Mouse (Mus musculus): ENCODE measurements around the gene Dynlt1c. TPM values are rescaled to one million over a fixed set of nuclear protein-coding genes. Genes with fewer than 3 reads are reported as not detected.
"Not testable (repeated sequence)": the region's sequence is repeated elsewhere in the genome, so short reads cannot be mapped to it uniquely, and the experiment has no call there.

The Dynlt1c gene
- polyA plus RNA-seq, 1 experiment from 2014 or later: 25.6 TPM

GRCm38 (mm10) chr17:6575376-6575775 is 26.1 kb upstream of the Dynlt1c start:
- not testable (repeated sequence) for H3K4me1 ChIP-seq (ENCODE audit: control insufficient read depth, insufficient read depth, low read length); ATAC-seq (ENCODE audit: low read depth); H3K27me3 ChIP-seq (replicated peaks; ENCODE audit: control insufficient read depth, insufficient read depth, low read length); H3K9ac ChIP-seq (ENCODE audit: low read depth, low read length); H3K4me2 ChIP-seq (ENCODE audit: low read depth, low read length); DNase-seq (ENCODE audit: low spot score); H3K27ac ChIP-seq (replicated peaks; ENCODE audit: low read depth, low read length); H3K36me3 ChIP-seq (ENCODE audit: control insufficient read depth, insufficient read depth, low read length); H3K9me3 ChIP-seq (ENCODE audit: control insufficient read depth, low read length); H3K4me3 ChIP-seq (ENCODE audit: low read depth, low read length)
- 89% methylated on average over 8 of the region's 8 CpGs for WGBS

DNA sequence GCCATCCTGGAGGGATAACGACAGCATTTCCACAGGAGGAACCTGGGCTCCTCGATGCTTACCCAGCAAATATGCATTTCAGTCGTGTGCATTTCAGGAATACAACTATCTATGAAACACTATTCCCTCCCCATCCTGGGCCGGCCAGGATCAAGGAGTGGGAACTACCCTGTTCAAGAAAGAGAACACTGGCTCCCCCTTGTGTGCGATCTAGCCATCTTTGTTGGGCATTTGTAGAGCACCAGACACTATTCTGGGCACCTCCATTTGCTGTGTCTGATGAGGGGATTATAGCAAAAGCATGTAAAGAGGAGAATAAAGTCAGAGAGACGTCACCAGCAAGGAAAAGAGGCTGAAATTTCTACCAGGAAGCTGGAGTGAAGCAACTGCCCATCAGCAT is 12.8 kb upstream of the Dynlt1c start:
- H3K4me1 ChIP-seq (ENCODE audit: control insufficient read depth, insufficient read depth, low read length); H3K4me3 ChIP-seq (ENCODE audit: low read depth, low read length); DNase-seq (ENCODE audit: low spot score); H3K27me3 ChIP-seq (replicated peaks; ENCODE audit: control insufficient read depth, insufficient read depth, low read length); H3K27ac ChIP-seq (replicated peaks; ENCODE audit: low read depth, low read length); H3K4me2 ChIP-seq (ENCODE audit: low read depth, low read length); H3K36me3 ChIP-seq (ENCODE audit: control insufficient read depth, insufficient read depth, low read length); H3K9me3 ChIP-seq (ENCODE audit: control insufficient read depth, low read length); H3K9ac ChIP-seq (ENCODE audit: low read depth, low read length): not testable (repeated sequence)
- no CpG with 5 or more reads among the region's 6 CpGs for WGBS
- ATAC-seq (ENCODE audit: low read depth): peak; percentile 50; the same call in 1 of the 2 replicates

DNA sequence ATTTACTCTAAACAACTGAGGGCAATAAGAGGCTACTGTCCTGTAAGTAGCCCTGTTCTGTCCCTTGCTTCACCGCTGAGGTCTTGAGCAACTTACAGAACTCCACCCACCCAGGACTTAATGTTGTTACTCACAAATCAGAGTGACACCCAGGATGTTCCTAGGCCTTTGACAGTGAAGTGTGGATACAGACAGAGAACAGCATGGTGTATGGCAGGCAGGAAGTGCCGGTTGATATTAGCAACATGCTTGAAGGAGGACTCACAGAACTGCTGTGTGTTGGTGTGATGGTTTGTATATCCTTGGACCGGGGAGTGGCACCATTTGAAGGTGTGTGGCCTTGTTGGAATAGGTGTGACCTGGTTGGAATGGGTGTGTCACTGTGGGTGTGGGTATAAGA is 9.4 kb upstream of the Dynlt1c start:
- H3K27ac ChIP-seq (replicated peaks; ENCODE audit: low read depth, low read length); H3K9me3 ChIP-seq (ENCODE audit: control insufficient read depth, low read length); H3K36me3 ChIP-seq (ENCODE audit: control insufficient read depth, insufficient read depth, low read length); H3K27me3 ChIP-seq (replicated peaks; ENCODE audit: control insufficient read depth, insufficient read depth, low read length); ATAC-seq (ENCODE audit: low read depth); H3K4me1 ChIP-seq (ENCODE audit: control insufficient read depth, insufficient read depth, low read length); DNase-seq (ENCODE audit: low spot score); H3K9ac ChIP-seq (ENCODE audit: low read depth, low read length); H3K4me2 ChIP-seq (ENCODE audit: low read depth, low read length); H3K4me3 ChIP-seq (ENCODE audit: low read depth, low read length): not testable (repeated sequence)
- WGBS: 98% methylated on average over 2 of the region's 3 CpGs

GRCm38 (mm10) chr17:6593896-6594295 is 7.6 kb upstream of the Dynlt1c start:
- DNase-seq (ENCODE audit: low spot score); H3K9me3 ChIP-seq (ENCODE audit: control insufficient read depth, low read length); H3K4me1 ChIP-seq (ENCODE audit: control insufficient read depth, insufficient read depth, low read length); H3K4me3 ChIP-seq (ENCODE audit: low read depth, low read length); ATAC-seq (ENCODE audit: low read depth); H3K36me3 ChIP-seq (ENCODE audit: control insufficient read depth, insufficient read depth, low read length); H3K27ac ChIP-seq (replicated peaks; ENCODE audit: low read depth, low read length); H3K9ac ChIP-seq (ENCODE audit: low read depth, low read length); H3K27me3 ChIP-seq (replicated peaks; ENCODE audit: control insufficient read depth, insufficient read depth, low read length); H3K4me2 ChIP-seq (ENCODE audit: low read depth, low read length): not testable (repeated sequence)
- WGBS: 75% methylated on average over 3 of the region's 3 CpGs

GRCm38 (mm10) chr17:6595776-6596497 is 5.5 kb upstream of the Dynlt1c start:
- DNase-seq (ENCODE audit: low spot score); H3K27me3 ChIP-seq (replicated peaks; ENCODE audit: control insufficient read depth, insufficient read depth, low read length); H3K9ac ChIP-seq (ENCODE audit: low read depth, low read length); H3K4me3 ChIP-seq (ENCODE audit: low read depth, low read length); ATAC-seq (ENCODE audit: low read depth); H3K4me1 ChIP-seq (ENCODE audit: control insufficient read depth, insufficient read depth, low read length); H3K36me3 ChIP-seq (ENCODE audit: control insufficient read depth, insufficient read depth, low read length); H3K9me3 ChIP-seq (ENCODE audit: control insufficient read depth, low read length); H3K4me2 ChIP-seq (ENCODE audit: low read depth, low read length); H3K27ac ChIP-seq (replicated peaks; ENCODE audit: low read depth, low read length): not testable (repeated sequence)
- WGBS: 46% methylated on average over 7 of the region's 15 CpGs

GRCm38 (mm10) chr17:6598356-6598755 is 3.1 kb upstream of the Dynlt1c start:
- not testable (repeated sequence) for H3K4me3 ChIP-seq (ENCODE audit: low read depth, low read length); H3K9me3 ChIP-seq (ENCODE audit: control insufficient read depth, low read length); ATAC-seq (ENCODE audit: low read depth); H3K9ac ChIP-seq (ENCODE audit: low read depth, low read length); H3K4me2 ChIP-seq (ENCODE audit: low read depth, low read length); H3K27ac ChIP-seq (replicated peaks; ENCODE audit: low read depth, low read length); H3K4me1 ChIP-seq (ENCODE audit: control insufficient read depth, insufficient read depth, low read length); H3K27me3 ChIP-seq (replicated peaks; ENCODE audit: control insufficient read depth, insufficient read depth, low read length); H3K36me3 ChIP-seq (ENCODE audit: control insufficient read depth, insufficient read depth, low read length); DNase-seq (ENCODE audit: low spot score)
- WGBS: 86% methylated on average over 6 of the region's 7 CpGs

- not testable (repeated sequence) for DNase-seq (ENCODE audit: low spot score); ATAC-seq (ENCODE audit: low read depth); H3K9me3 ChIP-seq (ENCODE audit: control insufficient read depth, low read length); H3K4me3 ChIP-seq (ENCODE audit: low read depth, low read length); H3K36me3 ChIP-seq (ENCODE audit: control insufficient read depth, insufficient read depth, low read length); H3K4me2 ChIP-seq (ENCODE audit: low read depth, low read length); H3K9ac ChIP-seq (ENCODE audit: low read depth, low read length); H3K27ac ChIP-seq (replicated peaks; ENCODE audit: low read depth, low read length); H3K4me1 ChIP-seq (ENCODE audit: control insufficient read depth, insufficient read depth, low read length); H3K27me3 ChIP-seq (replicated peaks; ENCODE audit: control insufficient read depth, insufficient read depth, low read length)
- WGBS: 93% methylated on average over 5 of the region's 8 CpGs
These were observed 1.1 kb upstream of the Dynlt1c start for GRCm38 (mm10) chr17:6600216-6600911.

- H3K9me3 ChIP-seq (ENCODE audit: control insufficient read depth, low read length); H3K4me1 ChIP-seq (ENCODE audit: control insufficient read depth, insufficient read depth, low read length); H3K4me2 ChIP-seq (ENCODE audit: low read depth, low read length); H3K27me3 ChIP-seq (replicated peaks; ENCODE audit: control insufficient read depth, insufficient read depth, low read length); ATAC-seq (ENCODE audit: low read depth); H3K36me3 ChIP-seq (ENCODE audit: control insufficient read depth, insufficient read depth, low read length); H3K27ac ChIP-seq (replicated peaks; ENCODE audit: low read depth, low read length); H3K9ac ChIP-seq (ENCODE audit: low read depth, low read length); DNase-seq (ENCODE audit: low spot score): not testable (repeated sequence)
- WGBS: 0% methylated on average over 3 of the region's 4 CpGs
- H3K4me3 ChIP-seq (ENCODE audit: low read depth, low read length): peak overlapping the region; percentile 17; the same call in 1 of the 2 replicates
These were observed 734 bp downstream of the Dynlt1c start for GRCm38 (mm10) chr17:6602205-6602604.

DNA sequence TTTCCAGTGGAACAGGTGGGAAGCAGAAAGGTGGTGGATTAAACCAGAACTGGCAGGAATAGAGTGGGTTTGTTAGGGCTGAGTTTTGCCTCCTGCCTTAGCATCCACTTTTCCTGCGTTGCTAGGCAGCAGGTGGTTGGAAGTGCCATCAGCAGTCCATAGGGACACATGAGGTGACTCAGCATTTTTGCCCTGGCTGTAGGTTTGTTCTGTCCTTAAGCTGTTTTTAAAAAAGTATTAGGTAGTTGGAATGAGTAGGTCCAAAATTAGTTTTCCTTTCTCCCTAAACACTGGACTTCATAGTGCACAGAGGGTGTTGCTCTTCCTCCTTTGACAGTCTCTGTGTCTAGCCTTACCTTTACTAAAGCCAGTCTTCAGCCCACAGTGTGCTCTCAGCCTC is 3.9 kb downstream of the Dynlt1c start:
- not testable (repeated sequence) for DNase-seq (ENCODE audit: low spot score); H3K27me3 ChIP-seq (replicated peaks; ENCODE audit: control insufficient read depth, insufficient read depth, low read length); H3K4me3 ChIP-seq (ENCODE audit: low read depth, low read length); H3K36me3 ChIP-seq (ENCODE audit: control insufficient read depth, insufficient read depth, low read length); ATAC-seq (ENCODE audit: low read depth); H3K9ac ChIP-seq (ENCODE audit: low read depth, low read length); H3K27ac ChIP-seq (replicated peaks; ENCODE audit: low read depth, low read length); H3K4me2 ChIP-seq (ENCODE audit: low read depth, low read length); H3K4me1 ChIP-seq (ENCODE audit: control insufficient read depth, insufficient read depth, low read length); H3K9me3 ChIP-seq (ENCODE audit: control insufficient read depth, low read length)
- WGBS: 80% methylated on average over 1 of the region's 1 CpGs
